Mouse (Mus musculus) G1E-ER4 (cell line): ENCODE measurements around the gene Pknox2. TPM values are rescaled to one million over a fixed set of nuclear protein-coding genes. Genes with fewer than 3 reads are reported as not detected.

ENCODE experiments used
- GATA1 ChIP-seq: IDR thresholded peaks from one replicate; pipeline ENCODE4 v1.8.0; 2012; ENCODE audit warnings: low read length, inconsistent platforms
- polyA plus RNA-seq: library from polyadenylated mRNA; stranded (reverse); fragments of >175 nt; gene quantifications from 2 replicates; pipeline ENCODE4 v1.2.3, GENCODE M21; 2012

The Pknox2 gene
- polyA plus RNA-seq, 1 experiment, result not detected

DNA sequence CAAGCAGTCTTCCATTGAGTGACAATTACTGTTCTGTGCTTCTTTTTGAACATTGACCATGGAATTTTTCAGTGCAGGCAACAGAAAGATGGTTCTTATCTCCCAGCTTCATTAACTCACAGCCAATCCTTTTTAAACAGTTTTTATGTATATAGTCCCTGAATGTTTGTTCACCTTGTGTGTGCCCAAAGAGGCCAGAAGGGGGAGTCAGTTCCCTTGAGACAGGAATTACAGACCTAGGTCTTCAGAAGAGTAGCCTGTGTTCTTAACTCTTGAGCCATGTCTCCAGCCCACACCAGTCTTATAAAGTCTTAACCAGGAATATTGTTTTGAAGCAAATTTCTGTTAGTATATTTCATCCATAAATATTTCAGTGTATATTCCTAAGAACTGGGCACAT, 270.4 kb downstream of the Pknox2 start:
- TF ChIP-seq GATA1, result no peak

DNA sequence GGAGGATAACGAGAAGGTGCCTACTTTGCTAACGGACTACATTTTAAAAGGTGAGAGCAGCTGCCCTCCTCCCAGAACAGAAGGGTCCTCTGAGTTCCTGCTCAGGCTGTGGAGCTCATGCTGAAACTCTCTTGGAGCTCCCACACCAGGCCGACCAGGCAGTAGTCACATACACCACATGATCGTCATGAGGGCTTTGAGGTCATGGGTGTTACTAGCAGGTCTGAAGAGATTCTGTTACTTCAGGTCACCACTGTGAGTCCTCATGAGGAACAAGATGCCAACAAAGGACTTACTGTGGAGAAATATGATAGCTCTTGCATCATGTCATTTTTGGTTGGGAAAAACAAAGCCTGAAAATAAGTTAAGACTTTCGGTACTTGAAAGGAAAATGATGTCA, 270.9 kb downstream of the Pknox2 start:
- no peak for TF ChIP-seq GATA1

DNA sequence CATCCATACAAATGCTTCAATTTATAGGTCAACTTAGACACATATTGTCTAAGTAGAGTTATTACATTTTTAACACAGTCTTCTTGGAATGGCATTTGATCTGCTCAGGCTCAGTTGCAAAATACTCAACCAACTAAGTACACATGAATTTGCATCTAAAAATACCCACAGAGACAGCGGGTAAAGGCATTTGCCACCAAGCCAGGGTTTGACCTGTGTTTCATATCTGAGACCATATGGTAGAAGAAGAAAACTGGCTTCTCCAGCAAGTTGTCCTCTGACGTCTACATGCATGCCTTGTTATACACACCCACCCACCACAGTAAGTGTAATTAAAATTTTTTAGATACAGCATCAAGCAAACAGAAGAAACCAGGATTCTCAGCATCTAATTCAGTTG, 273.4 kb downstream of the Pknox2 start:
- no peak for TF ChIP-seq GATA1

DNA sequence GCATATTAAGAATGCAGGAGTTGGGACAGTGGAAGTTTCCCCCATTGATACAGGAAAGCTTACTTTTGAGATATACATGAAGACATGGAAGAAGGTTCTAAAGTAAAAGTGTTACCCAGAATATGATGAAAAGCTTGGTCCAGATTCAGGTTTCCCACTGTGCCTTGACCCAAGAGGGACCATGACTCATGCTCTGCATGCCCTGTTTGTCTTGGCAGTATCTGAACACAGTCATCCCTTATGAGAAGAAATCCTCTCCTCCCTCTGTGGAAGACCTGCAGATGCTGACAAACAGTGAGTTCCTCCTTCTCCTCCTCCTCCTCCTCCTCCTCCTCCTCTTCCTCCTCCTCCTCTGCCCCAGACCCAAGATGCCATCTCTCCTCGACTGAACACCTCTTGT, 276.9 kb downstream of the Pknox2 start:
- TF ChIP-seq GATA1, result no peak

DNA sequence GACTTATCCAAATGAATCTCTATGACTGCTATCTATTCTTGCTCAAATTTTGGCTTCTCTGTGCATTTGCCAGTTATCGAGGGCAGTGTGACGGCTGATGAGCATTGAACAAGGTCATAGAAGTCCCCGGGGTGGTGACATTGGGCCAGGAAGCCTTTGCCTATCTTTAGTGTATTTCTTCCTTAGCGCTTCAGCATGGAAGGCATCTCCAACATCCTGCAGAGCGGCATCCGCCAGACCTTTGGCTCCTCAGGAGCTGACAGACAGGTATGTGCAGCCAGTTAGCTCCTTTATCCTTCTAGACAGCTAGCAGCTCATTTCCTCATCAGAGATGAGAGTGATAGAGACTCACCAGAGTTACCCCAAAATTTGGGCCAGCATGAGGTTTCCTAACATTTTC, 278.5 kb downstream of the Pknox2 start:
- TF ChIP-seq GATA1, result no peak

DNA sequence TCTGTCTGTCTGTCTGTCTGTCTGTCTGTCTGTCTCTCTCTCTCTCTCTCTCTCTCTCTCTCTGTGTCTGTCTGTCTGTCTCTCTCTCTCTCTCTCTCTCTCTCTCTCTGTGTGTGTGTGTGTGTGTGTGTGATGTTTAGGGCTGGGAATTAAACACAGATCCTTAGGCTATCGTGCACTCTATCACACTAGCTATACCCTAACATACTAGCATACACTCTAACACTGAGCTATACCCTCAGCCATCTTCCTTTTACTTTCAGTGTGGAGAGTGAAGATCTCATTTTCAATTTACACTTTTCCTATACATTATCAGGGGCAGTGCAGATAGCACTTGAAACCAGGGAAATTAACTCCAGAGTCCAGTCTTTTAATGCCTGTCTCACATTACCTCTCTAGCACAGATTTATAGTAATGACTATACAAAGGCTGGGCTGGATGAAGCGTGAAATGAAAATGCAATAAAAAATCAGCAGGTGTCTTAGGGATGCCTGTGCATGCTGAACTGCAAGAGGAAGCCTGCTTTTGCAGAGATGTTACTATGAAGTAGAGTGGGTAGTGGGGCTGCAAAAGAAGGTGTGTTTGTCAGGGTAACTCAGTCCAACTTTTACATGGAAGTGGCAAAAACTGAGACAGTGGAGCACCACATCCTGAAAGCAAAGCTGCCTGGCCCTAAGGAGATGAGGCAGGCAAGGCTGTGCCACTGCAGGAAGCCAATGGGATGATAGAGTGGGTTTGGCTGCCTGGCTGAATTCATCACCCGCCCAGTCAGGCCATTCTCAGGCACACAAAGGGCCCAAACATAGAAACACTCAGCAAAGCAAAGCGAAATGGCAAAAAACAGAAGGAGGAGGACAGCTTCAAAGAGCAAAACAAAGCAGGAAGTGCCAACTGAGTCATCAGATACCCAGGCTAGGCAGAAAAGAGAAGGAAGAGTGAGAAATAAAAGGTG, 282.1 kb downstream of the Pknox2 start:
- no peak for TF ChIP-seq GATA1

DNA sequence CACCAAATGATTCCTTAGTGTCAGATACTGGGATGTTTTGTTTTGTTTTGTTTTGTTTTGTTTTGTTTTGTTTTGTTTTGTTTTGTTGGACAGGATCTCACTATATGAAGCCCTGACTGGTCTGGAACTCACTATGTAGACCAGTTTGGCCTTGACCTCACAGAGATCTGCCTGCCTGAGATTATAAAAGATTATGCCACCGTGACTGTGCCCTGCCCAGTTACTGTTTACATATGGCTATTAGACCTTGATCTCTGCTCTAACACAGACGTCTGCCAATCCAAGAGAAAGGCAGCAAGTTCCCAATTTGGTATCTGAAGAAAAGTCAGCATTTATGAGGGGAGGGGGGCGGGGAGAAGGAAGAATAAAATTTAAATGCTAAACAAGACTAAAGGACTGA, 283.5 kb downstream of the Pknox2 start:
- no peak for TF ChIP-seq GATA1

DNA sequence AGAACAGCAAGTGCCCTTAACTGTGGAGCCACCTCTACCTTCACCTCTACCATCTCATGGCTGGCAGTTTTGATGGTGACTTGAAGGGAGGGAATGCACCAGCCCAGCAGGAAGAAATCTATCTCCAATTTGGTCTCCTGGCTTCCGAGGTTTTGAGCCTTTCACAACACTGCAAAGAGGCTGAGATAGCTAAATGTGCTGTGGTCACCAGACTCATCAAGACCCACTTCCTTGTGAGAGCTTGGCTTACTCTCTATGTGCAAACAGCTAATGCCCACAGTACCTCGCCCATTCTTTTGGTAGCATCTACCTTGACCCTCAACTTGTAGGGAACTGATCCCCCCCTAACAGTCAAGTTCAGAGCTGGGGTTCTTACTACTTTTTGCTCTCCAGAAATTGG, 284.6 kb downstream of the Pknox2 start:
- no peak for TF ChIP-seq GATA1

DNA sequence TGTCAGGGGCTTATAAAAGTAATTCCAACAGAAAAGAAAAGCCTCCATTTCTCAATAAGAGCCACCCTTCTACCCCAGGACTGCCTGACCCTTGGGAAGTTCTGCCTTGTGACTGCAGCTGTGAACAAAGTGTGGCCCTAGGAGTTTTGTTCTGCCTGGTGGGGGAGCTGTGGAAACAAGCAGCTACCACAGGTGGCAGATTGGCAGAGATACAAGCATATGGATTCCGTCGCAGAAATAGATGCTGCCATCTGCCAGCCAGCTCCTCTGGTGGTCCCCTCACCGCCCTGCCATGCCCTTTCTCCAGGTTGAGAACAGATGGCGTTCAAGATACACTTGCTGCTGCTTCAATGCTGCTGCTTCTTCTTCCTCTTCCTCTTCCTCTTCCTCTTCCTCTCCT, 288.5 kb downstream of the Pknox2 start:
- no peak for TF ChIP-seq GATA1

DNA sequence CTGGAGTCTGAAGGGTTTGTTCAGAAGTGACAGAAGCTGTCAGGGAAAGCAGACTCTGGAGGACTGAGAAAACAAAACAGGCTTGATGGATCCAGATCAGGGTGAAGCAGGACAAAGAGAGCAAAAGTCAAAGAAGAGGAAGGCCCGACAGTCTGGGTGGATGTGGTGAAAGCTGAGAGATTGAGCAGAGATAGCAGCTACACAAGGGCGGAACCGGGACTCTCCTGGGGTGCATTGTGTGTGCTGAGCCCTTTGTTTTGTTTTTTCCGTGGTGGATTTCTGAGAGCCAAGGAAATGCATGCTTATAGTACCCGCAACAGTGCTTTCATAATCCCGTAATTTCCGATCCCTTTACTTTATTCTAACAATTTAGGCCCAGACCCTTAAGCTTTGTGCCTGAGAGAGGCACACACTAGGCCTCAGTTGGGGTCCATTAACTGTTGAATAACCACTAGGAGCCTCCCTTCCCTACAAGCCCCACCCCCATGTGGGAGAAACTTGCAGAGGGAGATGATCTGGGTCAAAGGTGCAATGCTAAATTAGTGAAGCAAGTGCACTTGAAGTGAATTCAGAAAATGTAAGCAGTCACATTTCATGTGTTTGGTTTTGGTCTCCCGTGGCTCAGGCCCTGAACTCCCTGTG, 289.6 kb downstream of the Pknox2 start:
- no peak for TF ChIP-seq GATA1

DNA sequence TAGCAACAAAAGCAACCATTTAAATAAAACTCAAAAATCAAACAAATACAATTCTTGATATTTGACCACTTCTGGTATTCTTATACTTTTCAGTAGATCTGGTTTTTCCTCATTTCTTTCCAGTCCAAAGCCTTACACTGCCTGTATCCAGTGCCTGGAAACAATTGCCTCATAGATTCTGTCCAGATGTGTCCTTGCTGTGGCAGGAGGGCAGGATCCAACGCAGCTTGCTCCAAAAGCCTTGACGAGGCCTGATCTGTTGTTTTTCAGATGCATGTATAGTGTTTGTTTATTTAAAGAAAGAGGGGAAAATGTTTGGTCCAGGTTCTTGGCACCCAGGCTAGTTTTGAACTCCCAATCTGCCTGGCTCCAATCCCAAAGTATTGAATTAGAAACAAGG, 290.9 kb downstream of the Pknox2 start:
- no peak for TF ChIP-seq GATA1

DNA sequence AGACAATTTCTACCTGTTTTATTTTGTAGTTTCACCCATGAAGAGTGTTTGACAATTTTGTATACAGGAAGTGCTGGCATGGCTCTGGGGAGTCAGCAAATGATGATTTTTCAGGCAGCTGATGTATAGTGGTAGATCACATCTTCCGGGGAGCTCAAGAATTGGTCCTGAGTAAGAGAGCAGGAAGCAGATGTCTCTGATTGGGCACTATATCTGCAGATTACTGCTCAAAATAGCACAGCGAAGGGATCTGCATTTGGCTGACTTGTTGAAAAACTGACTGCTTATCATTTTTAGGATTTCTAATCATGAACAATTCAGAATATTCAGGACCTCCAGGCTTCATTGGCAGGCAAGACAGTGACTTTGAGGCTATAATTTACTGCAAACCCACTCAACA, 295.0 kb downstream of the Pknox2 start:
- TF ChIP-seq GATA1, result no peak

DNA sequence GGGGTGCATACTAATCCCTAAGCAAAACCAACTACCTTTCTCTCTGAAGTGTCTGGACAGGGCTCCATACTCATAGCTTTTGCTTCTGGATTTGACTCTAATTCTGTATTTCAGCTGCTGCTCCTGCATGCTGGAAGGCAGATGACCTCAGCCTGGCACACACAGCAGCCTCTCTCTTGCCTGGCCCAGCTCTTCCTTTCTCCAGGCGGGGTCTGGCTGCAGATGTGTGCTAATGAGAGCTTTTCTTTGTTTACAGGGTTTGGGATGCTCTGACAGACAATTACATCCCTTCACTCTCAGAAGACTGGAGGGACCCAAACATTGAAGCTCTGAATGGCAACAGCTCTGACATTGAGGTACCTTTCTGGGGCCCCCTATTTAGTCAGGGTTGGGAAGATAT, 297.1 kb downstream of the Pknox2 start:
- TF ChIP-seq GATA1, result no peak

DNA sequence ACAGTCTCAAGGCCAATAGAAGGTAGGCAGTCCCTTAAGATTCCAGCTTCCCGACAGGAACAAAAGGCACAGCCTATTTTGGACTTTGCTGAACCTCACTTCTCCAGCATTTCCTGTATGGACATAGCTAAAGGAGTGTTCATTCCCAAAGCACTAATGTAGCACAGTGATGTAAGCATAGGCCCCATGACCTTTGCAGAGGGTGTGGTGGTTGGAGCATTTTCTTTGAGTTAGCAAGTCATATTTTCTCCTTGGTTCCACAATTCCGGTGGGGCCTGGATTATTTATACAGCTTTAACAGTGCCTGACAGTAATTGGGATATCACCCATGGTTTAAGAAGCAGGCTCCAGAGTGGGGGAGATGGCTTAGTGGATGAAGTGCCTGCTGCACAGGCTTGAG, 298.5 kb downstream of the Pknox2 start:
- TF ChIP-seq GATA1, result no peak

DNA sequence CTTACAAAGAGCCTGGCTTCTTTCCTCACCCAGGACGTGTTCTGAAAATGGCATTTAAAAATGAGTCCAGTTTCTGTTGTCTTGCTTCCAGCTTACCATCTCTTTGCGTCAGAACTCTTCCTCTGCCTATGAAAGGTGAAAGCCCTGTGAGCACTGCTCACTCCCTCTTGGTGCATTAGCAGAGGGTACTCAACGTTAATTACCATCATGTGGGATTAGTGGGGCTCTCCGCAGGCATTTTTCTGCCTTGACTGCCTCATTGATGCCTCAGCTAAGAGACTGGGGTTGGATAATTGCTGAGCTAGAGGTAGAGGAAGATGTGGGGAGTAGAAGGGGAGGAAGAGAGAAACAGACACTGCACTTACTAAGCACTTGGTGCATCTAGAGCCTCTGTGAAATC, 300.9 kb downstream of the Pknox2 start:
- TF ChIP-seq GATA1, result no peak

Other genes with a start within 250 kb of the Pknox2 start
- 0.31 and 0.51 TPM in 2 replicates for gene Tmem218, start 60.8 kb upstream of the Pknox2 start, polyA plus RNA-seq
- gene Slc37a2, start 108.3 kb upstream of the Pknox2 start, polyA plus RNA-seq, result 0.02 TPM in 1 of 2 replicates, not detected in the other
- gene Ccdc15, start 201.0 kb upstream of the Pknox2 start, polyA plus RNA-seq, result 7.9 and 9.1 TPM in 2 replicates
- not detected in 2 replicates for gene Hepacam, start 219.9 kb upstream of the Pknox2 start, polyA plus RNA-seq